9 mouse cellular contexts compared by ENCODE assay signal in genomic region chr2:73167126-73167525, GRCm38 (mm10). TPM values are rescaled to one million over a fixed set of nuclear protein-coding genes. Genes with fewer than 3 reads are reported as not detected.
A peak's percentile ranks its signal among the peaks of the same experiment; 100 is the strongest.
DNase-seq lines count a peak whose midpoint lies in the region; ATAC-seq and TF ChIP-seq lines count a peak whose summit lies in the region.
"Had no signal": no experiment of that assay in that cellular context is flagged by ENCODE, and none has a peak within 500 bp of the region (broad histone marks: within the 10 kb centered on the region; RNA-seq: fewer than 3 reads in every experiment).

No protein-coding gene starts in this region.

- ATAC-seq in cerebellum, adult (ENCODE audit: insufficient number of reproducible peaks, low FRiP score, low TSS enrichment) = no peak
- no peak for ATAC-seq in limb, embryonic 14.5 days (ENCODE audit: low FRiP score, low read depth)

- H3K27ac ChIP-seq in cortical plate, adult 2 months (ENCODE audit: insufficient read depth, low read length) = no peak overlapping the region
- no peak overlapping the region for H3K27ac ChIP-seq in limb, embryonic 14.5 days (replicated peaks; ENCODE audit: low read depth, low read length)
- H3K27ac ChIP-seq: hindbrain, embryonic 15.5 days had no signal

- DNase-seq in cerebellum, adult 11 months = peak; percentile 14
- peak; percentile 64 for DNase-seq in urinary bladder, postnatal 14 days (ENCODE audit: low spot score)
- no peak for DNase-seq in urinary bladder, adult 2 months (ENCODE audit: low spot score)
- DNase-seq in heart, postnatal 36 days = peak; percentile 47 to 52
- peak; percentile 68 for DNase-seq in limb, embryonic 14.5 days (ENCODE audit: low spot score)
- peak; percentile 38 to 55 for DNase-seq in right cerebral cortex, postnatal 10 days (ENCODE audit: low spot score in 2 of 2)

- no peak overlapping the region for H3K9ac ChIP-seq in limb, embryonic 14.5 days (ENCODE audit: low read depth, low read length, severe bottlenecking)
- H3K9ac ChIP-seq: hindbrain, embryonic 15.5 days had no signal

- H3K27me3 ChIP-seq in limb, embryonic 14.5 days (ENCODE audit: control insufficient read depth, insufficient read depth, low read length) = no peaks in the 10 kb centered on the region
- H3K27me3 ChIP-seq: hindbrain, embryonic 15.5 days had no signal

- TF ChIP-seq CTCF in cortical plate, adult 2 months (IDR thresholded peaks at IDR 0.05; ENCODE audit: extremely low read depth, insufficient read depth, low read length) = peak; percentile 54; the same call in 1 of the 2 replicates

- no peak overlapping the region for H3K4me3 ChIP-seq in cortical plate, adult 2 months (ENCODE audit: insufficient read depth, low read length)
- no peak overlapping the region for H3K4me3 ChIP-seq in limb, embryonic 14.5 days (replicated peaks; ENCODE audit: low read length)
- H3K4me3 ChIP-seq: hindbrain, embryonic 15.5 days had no signal

- TF ChIP-seq POLR2A in cortical plate, adult 2 months (IDR thresholded peaks at IDR 0.05; ENCODE audit: extremely low read depth, insufficient read depth, low read length) = no peak
- TF ChIP-seq POLR2A in limb, embryonic 14.5 days (IDR thresholded peaks at IDR 0.05; ENCODE audit: borderline replicate concordance, extremely low read depth, insufficient read depth, insufficient read length) = no peak

- intact Hi-C loops in heart, postnatal 36 days (cut with DNase I) = loop anchor here (1.0 to 10.0 kb wide), 2 partner anchors 111 to 238 kb away; no protein-coding TSS in a partner anchor

- H3K9me3 ChIP-seq in limb, embryonic 14.5 days (ENCODE audit: control insufficient read depth, low read length) = no peaks in the 10 kb centered on the region
- H3K9me3 ChIP-seq: hindbrain, embryonic 15.5 days had no signal

- H3K4me2 ChIP-seq in limb, embryonic 14.5 days (replicated peaks; ENCODE audit: low read depth, low read length, severe bottlenecking) = no peak overlapping the region
- H3K4me2 ChIP-seq: hindbrain, embryonic 15.5 days had no signal

- H3K36me3 ChIP-seq in limb, embryonic 14.5 days (ENCODE audit: control insufficient read depth, insufficient read depth, low read length) = no peaks in the 10 kb centered on the region
- H3K36me3 ChIP-seq: hindbrain, embryonic 15.5 days had no signal

- no peaks in the 10 kb centered on the region; the same call in 1 of the 2 replicates for H3K4me1 ChIP-seq in cortical plate, adult 2 months (ENCODE audit: control insufficient read depth, insufficient read depth, low read length)
- 0 out of 2 replicates have a peak, but pooled peaks cover 6% of the 10 kb centered on the region for H3K4me1 ChIP-seq in limb, embryonic 14.5 days (ENCODE audit: control insufficient read depth, insufficient read depth, low read length)

RNA-seq across cellular contexts. Expression of gene Ola1, which starts 51.6 kb away (rescaled TPM):
- polyA plus RNA-seq in urinary bladder, adult 2 months (2012; rRNA removed) = 36.2 and 37.9 TPM in 2 replicates
- polyA plus RNA-seq in cortical plate, adult 2 months (2012; rRNA removed) = 69.6 and 70.5 TPM in 2 replicates
- total RNA-seq in heart, postnatal 36 days (2021) = 10 to 100 TPM; 42.9 to 44.6 TPM
- 33.6 and 49.7 TPM in 2 replicates for polyA plus RNA-seq in limb, embryonic 14.5 days (2012; rRNA removed)
- 89.8 and 95.4 TPM in 2 replicates for polyA plus RNA-seq in limb, embryonic 14.5 days (2014; fragmentation: Nextera tagmentation; extraction: Ambion mirVana)
